Mouse (Mus musculus): ENCODE results near the gene Galnt10. TPM values are rescaled to one million over a fixed set of nuclear protein-coding genes. Genes with fewer than 3 reads are reported as not detected.

Galnt10 gene
- polyA plus RNA-seq (2015; fragmentation: Nextera tagmentation; extraction: Ambion mirVana): 9.5 and 10.1 TPM in 2 replicates

GRCm38 (mm10) chr11:57645018-57645559 is at the start of gene Galnt10:
TSS of gene Galnt10 (plus strand) at chr11:57645442.

GRCm38 (mm10) chr11:57800971-57801765 is 155.9 kb downstream of the Galnt10 start, which contains the start of gene Sap30l:
TSS of gene Sap30l (plus strand) at chr11:57801637.

GRCm38 (mm10) chr11:57832552-57833201 is 187.4 kb downstream of the Galnt10 start, which contains the start of gene Hand1:
TSS of gene Hand1 (minus strand) at chr11:57832818.

Other genes with a start within 250 kb of the Galnt10 start
- 45.1 and 48.6 TPM in 2 replicates for gene Fam114a2, start 126.8 kb upstream of the Galnt10 start, polyA plus RNA-seq (2015; fragmentation: Nextera tagmentation; extraction: Ambion mirVana)
- gene Mfap3, start 126.8 kb upstream of the Galnt10 start, polyA plus RNA-seq (2015; fragmentation: Nextera tagmentation; extraction: Ambion mirVana): 46.9 and 50.2 TPM in 2 replicates
- gene Sap30l, start 156.2 kb downstream of the Galnt10 start, polyA plus RNA-seq (2015; fragmentation: Nextera tagmentation; extraction: Ambion mirVana): 16.1 and 19.7 TPM in 2 replicates
- gene Hand1, start 187.4 kb downstream of the Galnt10 start, polyA plus RNA-seq (2015; fragmentation: Nextera tagmentation; extraction: Ambion mirVana): not detected in 2 replicates